Mouse (Mus musculus) bone marrow, adult 2 months (tissue): Measurements from ENCODE around the gene Gm47996.

Source experiments
- CTCF ChIP-seq: fragments of 200-500 bp; IDR thresholded peaks from 2 replicates; pipeline ENCODE4 v1.5.1; 2011; ENCODE audit warnings: low read length, control low read depth; ENCODE audit not compliant: control insufficient read depth, insufficient read depth
- POLR2A ChIP-seq: fragments of 200-500 bp; IDR thresholded peaks from 2 replicates; pipeline ENCODE4 v1.6.1; 2011; ENCODE audit warnings: low read depth, mild to moderate bottlenecking, control low read depth, low read length, borderline replicate concordance; ENCODE audit not compliant: control insufficient read depth

GRCm38 (mm10) chr1:151244013-151244412, 34.1 kb downstream of the Gm47996 start:
- no peak for TF ChIP-seq CTCF
- no peak for TF ChIP-seq POLR2A
